Mouse (Mus musculus): ENCODE data around the gene Pde8a. TPM values are rescaled to one million over a fixed set of nuclear protein-coding genes. Genes with fewer than 3 reads are reported as not detected.
A peak's percentile ranks its signal among the peaks of the same experiment; 100 is the strongest.

The Pde8a gene
- polyA plus RNA-seq, 1 experiment from 2014 or later: 4.1 TPM

- Histone ChIP-seq H3K27ac (replicated peaks; ENCODE audit: low read depth, low read length) (no peak overlapping the region), H3K4me1 (ENCODE audit: control insufficient read depth, insufficient read depth, low read length) (no peaks in the 10 kb centered on the region), H3K9me3 (replicated peaks; ENCODE audit: control insufficient read depth, low read length) (no peaks in the 10 kb centered on the region), H3K4me3 (ENCODE audit: low read depth, low read length) (no peak overlapping the region), H3K36me3 (replicated peaks; ENCODE audit: control insufficient read depth, insufficient read depth, low read depth, low read length) (no peaks in the 10 kb centered on the region), H3K27me3 (ENCODE audit: control insufficient read depth, insufficient read depth, low read length) (no peaks in the 10 kb centered on the region), H3K4me2 (ENCODE audit: low read depth, low read length) (no peak overlapping the region), H3K9ac (replicated peaks; ENCODE audit: low read length) (no peak overlapping the region)
- ATAC-seq (replicated peaks; ENCODE audit: insufficient number of reproducible peaks, low FRiP score, low TSS enrichment, low read depth): no peak
- DNase-seq (ENCODE audit: low spot score): no peak
- 21% methylated on average over 3 of the region's 3 CpGs for WGBS
Measured at GRCm38 (mm10) chr7:81330767-81331166, 117.4 kb downstream of the Pde8a start.

DNA sequence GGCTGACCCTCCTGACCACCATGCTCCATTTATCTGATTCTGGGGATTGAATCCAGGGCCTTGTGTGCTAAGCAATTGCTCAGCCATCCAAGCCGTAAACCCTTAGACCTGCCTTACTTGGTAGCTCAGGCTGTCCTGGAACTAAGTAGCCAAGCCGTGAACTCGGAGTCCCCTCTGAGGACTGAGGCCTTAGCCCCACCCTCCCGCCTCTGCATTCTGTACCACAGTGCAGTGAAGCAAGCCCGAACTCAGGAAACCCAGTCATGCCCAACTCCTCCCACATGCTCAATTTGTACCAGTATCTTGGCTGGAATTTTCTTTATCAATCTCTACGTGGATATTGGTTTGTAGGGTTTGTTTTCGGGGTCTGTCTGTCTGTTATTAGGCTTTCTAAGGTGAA lies 118.5 kb downstream of the Pde8a start:
- H3K36me3 ChIP-seq (replicated peaks; ENCODE audit: control insufficient read depth, insufficient read depth, low read depth, low read length): no peaks in the 10 kb centered on the region
- no peak overlapping the region for H3K4me3 ChIP-seq (ENCODE audit: low read depth, low read length)
- H3K4me2 ChIP-seq (ENCODE audit: low read depth, low read length): no peak overlapping the region
- WGBS: 85% methylated on average over 7 of the region's 7 CpGs
- ATAC-seq (replicated peaks; ENCODE audit: insufficient number of reproducible peaks, low FRiP score, low TSS enrichment, low read depth) (no peak), DNase-seq (ENCODE audit: low spot score) (no peak)
- no peaks in the 10 kb centered on the region for H3K9me3 ChIP-seq (replicated peaks; ENCODE audit: control insufficient read depth, low read length)
- no peak overlapping the region for H3K27ac ChIP-seq (replicated peaks; ENCODE audit: low read depth, low read length)
- no peaks in the 10 kb centered on the region for H3K27me3 ChIP-seq (ENCODE audit: control insufficient read depth, insufficient read depth, low read length)
- H3K9ac ChIP-seq (replicated peaks; ENCODE audit: low read length): no peak overlapping the region
- no peaks in the 10 kb centered on the region for H3K4me1 ChIP-seq (ENCODE audit: control insufficient read depth, insufficient read depth, low read length)

GRCm38 (mm10) chr7:81335705-81336431 lies 122.5 kb downstream of the Pde8a start:
- no peak overlapping the region for H3K4me3 ChIP-seq (ENCODE audit: low read depth, low read length)
- no peak overlapping the region for H3K4me2 ChIP-seq (ENCODE audit: low read depth, low read length)
- ATAC-seq (replicated peaks; ENCODE audit: insufficient number of reproducible peaks, low FRiP score, low TSS enrichment, low read depth) (no peak; the same call in 1 of the 2 replicates), DNase-seq (ENCODE audit: low spot score) (peak; percentile 36)
- H3K36me3 ChIP-seq (replicated peaks; ENCODE audit: control insufficient read depth, insufficient read depth, low read depth, low read length): peaks cover 3% of the 10 kb centered on the region; the same call in 1 of the 2 replicates
- H3K4me1 ChIP-seq (ENCODE audit: control insufficient read depth, insufficient read depth, low read length): no peaks in the 10 kb centered on the region
- H3K9ac ChIP-seq (replicated peaks; ENCODE audit: low read length): no peak overlapping the region
- WGBS: 69% methylated on average over 18 of the region's 18 CpGs
- H3K9me3 ChIP-seq (replicated peaks; ENCODE audit: control insufficient read depth, low read length): no peaks in the 10 kb centered on the region
- H3K27ac ChIP-seq (replicated peaks; ENCODE audit: low read depth, low read length): no peak overlapping the region; the same call in 1 of the 2 replicates
- H3K27me3 ChIP-seq (ENCODE audit: control insufficient read depth, insufficient read depth, low read length): no peaks in the 10 kb centered on the region

DNA sequence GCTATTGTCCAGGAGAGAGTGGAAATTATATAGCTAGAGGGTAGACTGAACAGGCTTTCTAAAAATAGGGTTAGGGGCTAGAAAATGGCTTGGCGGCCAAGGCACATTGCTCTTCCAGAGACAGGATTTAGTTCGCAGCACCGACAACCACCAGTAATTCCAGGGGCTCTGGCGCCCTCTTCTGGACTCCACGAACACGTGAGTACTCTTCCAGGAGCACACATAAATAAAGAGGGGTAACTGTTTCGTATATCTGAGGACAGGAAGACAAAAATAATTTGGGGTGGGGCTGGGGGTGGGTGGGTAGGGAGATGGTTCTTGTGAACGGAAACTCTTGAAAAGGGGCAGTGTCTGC lies 123.0 kb downstream of the Pde8a start:
- ATAC-seq (replicated peaks; ENCODE audit: insufficient number of reproducible peaks, low FRiP score, low TSS enrichment, low read depth) (no peak), DNase-seq (ENCODE audit: low spot score) (peak; percentile 82)
- no peak overlapping the region; the same call in 1 of the 2 replicates for H3K27ac ChIP-seq (replicated peaks; ENCODE audit: low read depth, low read length)
- no peak overlapping the region for H3K4me3 ChIP-seq (ENCODE audit: low read depth, low read length)
- no peaks in the 10 kb centered on the region for H3K4me1 ChIP-seq (ENCODE audit: control insufficient read depth, insufficient read depth, low read length)
- no peaks in the 10 kb centered on the region for H3K27me3 ChIP-seq (ENCODE audit: control insufficient read depth, insufficient read depth, low read length)
- 35% methylated on average over 8 of the region's 8 CpGs for WGBS
- H3K36me3 ChIP-seq (replicated peaks; ENCODE audit: control insufficient read depth, insufficient read depth, low read depth, low read length): peaks cover 3% of the 10 kb centered on the region; the same call in 1 of the 2 replicates
- no peak overlapping the region for H3K9ac ChIP-seq (replicated peaks; ENCODE audit: low read length)
- H3K9me3 ChIP-seq (replicated peaks; ENCODE audit: control insufficient read depth, low read length): no peaks in the 10 kb centered on the region
- H3K4me2 ChIP-seq (ENCODE audit: low read depth, low read length): no peak overlapping the region

DNA sequence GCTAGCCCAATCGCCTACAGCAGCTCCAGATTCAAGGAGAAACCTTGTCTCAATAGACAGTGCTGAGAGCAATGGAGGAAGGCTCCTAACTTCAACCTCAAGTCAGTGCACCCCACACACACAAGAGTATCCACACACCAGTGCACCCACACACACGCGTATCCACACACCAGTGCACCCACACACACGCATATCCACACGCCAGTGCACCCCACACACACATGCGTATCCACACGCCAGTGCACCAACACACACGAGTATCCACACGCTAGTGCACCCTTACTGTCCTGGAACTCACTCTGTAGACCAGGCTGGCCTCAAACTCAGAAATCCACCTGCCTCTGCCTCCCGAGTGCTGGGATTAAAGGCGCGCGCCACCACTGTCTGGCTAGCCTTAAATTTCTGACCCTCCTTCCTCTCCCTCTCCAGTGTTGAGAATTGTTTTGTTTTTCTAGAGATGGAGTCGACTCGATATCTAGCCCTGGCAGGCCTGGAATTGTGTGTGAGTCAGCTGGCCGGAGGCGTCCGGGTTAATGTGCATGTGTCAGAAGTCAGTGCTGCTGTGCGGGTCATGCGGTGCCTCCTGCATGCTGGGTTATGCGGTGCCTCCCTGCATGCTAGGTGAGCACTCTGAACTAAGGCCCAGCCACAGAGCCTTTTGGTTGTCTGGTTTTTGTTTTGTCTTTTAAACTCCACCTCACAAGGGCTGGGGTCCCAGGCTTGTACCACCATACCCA lies 124.6 kb downstream of the Pde8a start:
- peaks cover 7% of the 10 kb centered on the region for H3K36me3 ChIP-seq (replicated peaks; ENCODE audit: control insufficient read depth, insufficient read depth, low read depth, low read length)
- H3K27ac ChIP-seq (replicated peaks; ENCODE audit: low read depth, low read length): no peak overlapping the region
- H3K9me3 ChIP-seq (replicated peaks; ENCODE audit: control insufficient read depth, low read length): no peaks in the 10 kb centered on the region

GRCm38 (mm10) chr7:81338522-81338873 lies 125.1 kb downstream of the Pde8a start:
- no peak for DNase-seq (ENCODE audit: low spot score)
- Histone ChIP-seq H3K27me3 (ENCODE audit: control insufficient read depth, insufficient read depth, low read length) (no peaks in the 10 kb centered on the region), H3K36me3 (replicated peaks; ENCODE audit: control insufficient read depth, insufficient read depth, low read depth, low read length) (peaks cover 7% of the 10 kb centered on the region)

More for the DNA sequence above, 124.6 kb downstream of the Pde8a start:
- Histone ChIP-seq H3K4me3 (ENCODE audit: low read depth, low read length) (no peak overlapping the region), H3K4me1 (ENCODE audit: control insufficient read depth, insufficient read depth, low read length) (no peaks in the 10 kb centered on the region; the same call in 1 of the 2 replicates), H3K4me2 (ENCODE audit: low read depth, low read length) (no peak overlapping the region), H3K9ac (replicated peaks; ENCODE audit: low read length) (no peak overlapping the region), H3K27me3 (ENCODE audit: control insufficient read depth, insufficient read depth, low read length) (no peaks in the 10 kb centered on the region)
- 96% methylated on average over 21 of the region's 21 CpGs for WGBS
- no peak for ATAC-seq (replicated peaks; ENCODE audit: insufficient number of reproducible peaks, low FRiP score, low TSS enrichment, low read depth)
- no peak for DNase-seq (ENCODE audit: low spot score)

DNA sequence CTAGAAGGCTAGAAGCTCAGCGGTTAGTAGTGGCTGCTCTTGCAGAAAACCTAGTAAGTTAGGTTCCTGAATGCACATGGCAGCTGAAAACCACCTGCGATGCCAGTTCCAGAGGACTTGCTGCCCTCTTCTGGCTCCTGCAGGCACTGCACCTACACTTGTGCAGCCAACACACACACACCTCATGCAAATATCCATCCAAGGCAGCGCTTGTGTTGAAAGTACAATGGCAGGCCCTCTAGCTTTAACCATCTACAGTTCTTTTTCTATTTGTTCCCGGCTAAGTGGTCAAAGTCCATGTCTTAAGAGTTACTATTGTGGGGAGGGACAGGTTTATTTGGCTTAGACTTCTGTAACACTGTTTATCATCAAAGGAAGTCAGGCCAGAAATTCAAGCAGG lies 126.4 kb downstream of the Pde8a start:
- no peaks in the 10 kb centered on the region for H3K27me3 ChIP-seq (ENCODE audit: control insufficient read depth, insufficient read depth, low read length)
- H3K27ac ChIP-seq (replicated peaks; ENCODE audit: low read depth, low read length): no peak overlapping the region
- ATAC-seq (replicated peaks; ENCODE audit: insufficient number of reproducible peaks, low FRiP score, low TSS enrichment, low read depth) (no peak), DNase-seq (ENCODE audit: low spot score) (peak; percentile 75)
- no peak overlapping the region for H3K4me2 ChIP-seq (ENCODE audit: low read depth, low read length)
- H3K9ac ChIP-seq (replicated peaks; ENCODE audit: low read length): no peak overlapping the region
- H3K36me3 ChIP-seq (replicated peaks; ENCODE audit: control insufficient read depth, insufficient read depth, low read depth, low read length): peaks cover 7% of the 10 kb centered on the region
- WGBS: 87% methylated on average over 4 of the region's 4 CpGs
- no peaks in the 10 kb centered on the region; the same call in none of the 2 replicates for H3K4me1 ChIP-seq (ENCODE audit: control insufficient read depth, insufficient read depth, low read length)
- H3K9me3 ChIP-seq (replicated peaks; ENCODE audit: control insufficient read depth, low read length): no peaks in the 10 kb centered on the region
- no peak overlapping the region for H3K4me3 ChIP-seq (ENCODE audit: low read depth, low read length)

More at GRCm38 (mm10) chr7:81338522-81338873, 125.1 kb downstream of the Pde8a start:
- H3K4me1 ChIP-seq (ENCODE audit: control insufficient read depth, insufficient read depth, low read length): no peaks in the 10 kb centered on the region; the same call in 1 of the 2 replicates
- no peak for ATAC-seq (replicated peaks; ENCODE audit: insufficient number of reproducible peaks, low FRiP score, low TSS enrichment, low read depth)
- H3K9me3 ChIP-seq (replicated peaks; ENCODE audit: control insufficient read depth, low read length): no peaks in the 10 kb centered on the region
- no peak overlapping the region for H3K9ac ChIP-seq (replicated peaks; ENCODE audit: low read length)
- no peak overlapping the region for H3K4me3 ChIP-seq (ENCODE audit: low read depth, low read length)
- H3K27ac ChIP-seq (replicated peaks; ENCODE audit: low read depth, low read length): no peak overlapping the region
- WGBS: 86% methylated on average over 3 of the region's 3 CpGs
- H3K4me2 ChIP-seq (ENCODE audit: low read depth, low read length): no peak overlapping the region

- ATAC-seq (replicated peaks; ENCODE audit: insufficient number of reproducible peaks, low FRiP score, low TSS enrichment, low read depth): no peak
- Histone ChIP-seq H3K4me1 (ENCODE audit: control insufficient read depth, insufficient read depth, low read length) (no peaks in the 10 kb centered on the region; the same call in none of the 2 replicates), H3K4me2 (ENCODE audit: low read depth, low read length) (no peak overlapping the region), H3K27me3 (ENCODE audit: control insufficient read depth, insufficient read depth, low read length) (no peaks in the 10 kb centered on the region), H3K27ac (replicated peaks; ENCODE audit: low read depth, low read length) (no peak overlapping the region), H3K4me3 (ENCODE audit: low read depth, low read length) (no peak overlapping the region), H3K9ac (replicated peaks; ENCODE audit: low read length) (no peak overlapping the region), H3K36me3 (replicated peaks; ENCODE audit: control insufficient read depth, insufficient read depth, low read depth, low read length) (peaks cover 7% of the 10 kb centered on the region), H3K9me3 (replicated peaks; ENCODE audit: control insufficient read depth, low read length) (no peaks in the 10 kb centered on the region)
- 58% methylated on average over 3 of the region's 3 CpGs for WGBS
- peak; percentile 54 for DNase-seq (ENCODE audit: low spot score)
Measured at GRCm38 (mm10) chr7:81341563-81341962, 128.2 kb downstream of the Pde8a start.

Data from embryonic facial prominence, embryonic 11.5 days (tissue).